ENCODE assay signal across 8 mouse cellular contexts in genomic region chr11:4266271-4267201, GRCm38 (mm10). TPM values are rescaled to one million over a fixed set of nuclear protein-coding genes. Genes with fewer than 3 reads are reported as not detected.
DNase-seq lines count a peak whose midpoint lies in the region; ATAC-seq and TF ChIP-seq lines count a peak whose summit lies in the region.

No protein-coding gene starts in this region.

- WGBS in heart, embryonic 16.5 days: 1% methylated on average over 61 of the region's 61 CpGs

- H3K9ac ChIP-seq in heart, embryonic 16.5 days (ENCODE audit: low read length): peak overlapping the region; percentile 73

- no peak for TF ChIP-seq POLR2A in testis, adult 2 months (IDR thresholded peaks at IDR 0.05; ENCODE audit: control insufficient read depth, low read depth, low read length)
- no peak for TF ChIP-seq POLR2A in cortical plate, adult 2 months (IDR thresholded peaks at IDR 0.05; ENCODE audit: extremely low read depth, insufficient read depth, low read length)

- H3K4me3 ChIP-seq in testis, adult 2 months (ENCODE audit: control insufficient read depth, low read depth, low read length): peak overlapping the region; percentile 74
- H3K4me3 ChIP-seq in cortical plate, adult 2 months (ENCODE audit: insufficient read depth, low read length): peak overlapping the region; percentile 40
- peak overlapping the region; percentile 68 for H3K4me3 ChIP-seq in heart, embryonic 16.5 days (ENCODE audit: low read length)

- no peaks in the 10 kb centered on the region; the same call in 1 of the 2 replicates for H3K27me3 ChIP-seq in testis, adult 2 months (ENCODE audit: control insufficient read depth, insufficient read depth, low read length)
- H3K27me3 ChIP-seq in heart, embryonic 16.5 days (ENCODE audit: control insufficient read depth, insufficient read depth, low read length): peaks cover 23% of the 10 kb centered on the region

- peaks cover 16% of the 10 kb centered on the region for H3K4me1 ChIP-seq in testis, adult 2 months (ENCODE audit: control insufficient read depth, insufficient read depth, low read length)
- H3K4me1 ChIP-seq in cortical plate, adult 2 months (ENCODE audit: control insufficient read depth, insufficient read depth, low read length): no peaks in the 10 kb centered on the region
- H3K4me1 ChIP-seq in heart, embryonic 16.5 days (ENCODE audit: control insufficient read depth, insufficient read depth, low read length): peaks cover 26% of the 10 kb centered on the region

- H3K9me3 ChIP-seq in heart, embryonic 16.5 days (replicated peaks; ENCODE audit: control insufficient read depth, low read length): no peaks in the 10 kb centered on the region

- no peak overlapping the region for H3K27ac ChIP-seq in testis, adult 2 months (ENCODE audit: control insufficient read depth, insufficient read depth, low read depth, low read length)
- H3K27ac ChIP-seq in cortical plate, adult 2 months (ENCODE audit: insufficient read depth, low read length): no peak overlapping the region
- H3K27ac ChIP-seq in heart, embryonic 16.5 days (ENCODE audit: low read length): no peak overlapping the region

- peak; percentile 56; the same call in 1 of the 2 replicates for ATAC-seq in heart, embryonic 16.5 days (replicated peaks; ENCODE audit: extremely low read depth, insufficient read depth, low FRiP score)
- ATAC-seq in megakaryocyte progenitor cell, adult 5-6 weeks (replicated peaks; ENCODE audit: poor library complexity): peak; percentile 35

- no peaks in the 10 kb centered on the region for H3K36me3 ChIP-seq in testis, adult 2 months (ENCODE audit: control insufficient read depth, insufficient read depth, low read length)
- H3K36me3 ChIP-seq in heart, embryonic 16.5 days (ENCODE audit: control insufficient read depth, insufficient read depth): no peaks in the 10 kb centered on the region

- no peak for TF ChIP-seq CTCF in testis, adult 2 months (IDR thresholded peaks at IDR 0.05; ENCODE audit: control insufficient read depth, insufficient read depth, insufficient replicate concordance, low read depth, low read length)
- TF ChIP-seq CTCF in cortical plate, adult 2 months (IDR thresholded peaks at IDR 0.05; ENCODE audit: extremely low read depth, insufficient read depth, low read length): no peak

- peak overlapping the region; percentile 73 for H3K4me2 ChIP-seq in heart, embryonic 16.5 days (ENCODE audit: low read depth, low read length)

- DNase-seq in testis, postnatal 14 days (ENCODE audit: low spot score): no peak
- DNase-seq in kidney, postnatal 14 days: peak; percentile 78
- DNase-seq in yolk sac, embryonic 10.5 days (ENCODE audit: low spot score): peak; percentile 49
- DNase-seq in spleen, postnatal 36 days (ENCODE audit: low spot score in 2 of 2): no peak

RNA-seq across cellular contexts. Expression of gene Lif, which starts 9.2 kb away (rescaled TPM):
- polyA plus RNA-seq in testis, adult 2 months (2012; rRNA removed): 0.21 and 0.28 TPM in 2 replicates
- polyA plus RNA-seq in cortical plate, adult 2 months (2012; rRNA removed): 0.64 and 0.90 TPM in 2 replicates
- 0.15 and 0.20 TPM in 2 replicates for polyA plus RNA-seq in heart, embryonic 16.5 days (2015; fragmentation: Nextera tagmentation; extraction: Ambion mirVana)
- 0.12 and 1.4 TPM in 2 replicates for total RNA-seq in megakaryocyte progenitor cell, adult 5-6 weeks (2015)
- 0.20 and 0.37 TPM in 2 replicates for total RNA-seq in megakaryocyte progenitor cell, adult 5-6 weeks (2017)

RNA-seq across cellular contexts. Expression of gene Osm, which starts 30.3 kb away (rescaled TPM):
- polyA plus RNA-seq in testis, adult 2 months (2012; rRNA removed): not detected in 2 replicates
- 0.06 and 0.19 TPM in 2 replicates for polyA plus RNA-seq in cortical plate, adult 2 months (2012; rRNA removed)
- polyA plus RNA-seq in heart, embryonic 16.5 days (2015; fragmentation: Nextera tagmentation; extraction: Ambion mirVana): 0.21 and 0.33 TPM in 2 replicates
- total RNA-seq in megakaryocyte progenitor cell, adult 5-6 weeks (2015): 11.4 and 20.2 TPM in 2 replicates
- 8.4 and 26.8 TPM in 2 replicates for total RNA-seq in megakaryocyte progenitor cell, adult 5-6 weeks (2017)

RNA-seq across cellular contexts. Expression of gene Castor1, which starts 48.5 kb away (rescaled TPM):
- polyA plus RNA-seq in testis, adult 2 months (2012; rRNA removed): 7.6 and 7.7 TPM in 2 replicates
- 3.8 and 5.4 TPM in 2 replicates for polyA plus RNA-seq in cortical plate, adult 2 months (2012; rRNA removed)
- polyA plus RNA-seq in heart, embryonic 16.5 days (2015; fragmentation: Nextera tagmentation; extraction: Ambion mirVana): 10.0 and 14.0 TPM in 2 replicates
- 0.59 and 0.61 TPM in 2 replicates for total RNA-seq in megakaryocyte progenitor cell, adult 5-6 weeks (2015)
- total RNA-seq in megakaryocyte progenitor cell, adult 5-6 weeks (2017): 0.42 and 0.47 TPM in 2 replicates

Comparison
In these comparisons a context has a peak if more than half of its experiments do, and no peak if none do; other contexts are left out.
1. DNase-seq: peak in kidney, postnatal 14 days (single experiment) and yolk sac, embryonic 10.5 days (single experiment); none in testis, postnatal 14 days (single experiment) and spleen, postnatal 36 days (0 of 2).
2. Peak in every context shown above with its lines, with median percentiles within 50 percentile points of each other: H3K4me3 ChIP-seq.